Mouse (Mus musculus) left cerebral cortex, postnatal 25 days (tissue): Measurements from ENCODE around the gene Elfn1. TPM values are rescaled to one million over a fixed set of nuclear protein-coding genes. Genes with fewer than 3 reads are reported as not detected.
A peak's percentile ranks its signal among the peaks of the same experiment; 100 is the strongest.

ENCODE experiments used
- DNase-seq, 2 experiments: peaks; one replicate each; pipeline ENCODE4 v3.0.0; 2022; ENCODE audit warnings: low spot score in 2 of 2, mixed read lengths in 1 of 2
- intact Hi-C: fragments of 180-260 bp; cut with DNase I; formaldehyde crosslinking; loops from one replicate; pipeline ENCODE4 v1.15.1; 2025
- total RNA-seq, 2 experiments: library from RNA; stranded (reverse); gene quantifications; 2 replicates each; pipeline ENCODE4 v1.2.3; 2021

The Elfn1 gene
- total RNA-seq, 2 experiments from 2014 or later = 35.0 to 37.6 TPM

DNA sequence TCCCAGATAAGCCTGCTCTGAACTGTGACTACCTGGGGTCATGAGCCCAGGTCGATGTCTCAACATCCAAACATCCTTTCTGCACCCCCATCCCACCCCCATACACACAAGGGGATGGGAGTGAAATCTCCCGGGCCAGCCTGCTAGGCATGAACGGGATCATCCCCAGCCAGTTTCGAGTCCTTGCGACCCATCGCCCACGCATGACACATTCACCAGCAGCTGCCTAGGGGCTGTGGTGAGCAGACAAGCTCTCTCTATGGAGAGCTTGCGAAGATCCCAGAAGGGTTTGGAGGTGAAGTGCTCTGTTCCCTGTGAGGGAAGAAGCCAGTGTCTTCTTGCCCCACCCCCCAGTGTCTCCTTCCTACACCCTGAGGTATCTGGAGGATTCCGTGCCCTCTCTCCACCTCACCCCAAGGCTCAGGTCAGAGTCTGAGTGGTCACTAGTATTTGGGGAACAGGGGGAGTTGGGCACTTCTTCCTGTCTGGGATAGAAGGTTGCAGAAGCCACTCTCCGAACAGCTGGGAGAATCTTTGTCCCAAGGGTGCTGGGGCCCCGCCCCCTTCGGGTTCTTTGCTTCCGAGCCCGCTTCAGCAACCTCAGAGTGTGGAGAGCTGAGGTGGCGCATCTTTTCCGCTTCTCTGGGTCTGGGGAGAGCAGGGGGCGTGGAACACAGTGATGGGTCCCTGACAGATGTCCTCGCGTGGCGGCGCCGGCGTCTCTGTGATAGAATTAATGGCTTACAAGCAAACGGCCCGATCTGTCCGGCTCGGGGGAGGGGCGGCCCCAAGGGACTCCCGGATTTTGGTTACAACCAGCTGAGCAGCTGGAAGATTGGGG is 2.2 kb downstream of the Elfn1 start:
- intact Hi-C loops = loop anchor here (5.0 kb wide), 2 partner anchors 127 to 377 kb away; no protein-coding TSS in a partner anchor
- DNase-seq = no peak

DNA sequence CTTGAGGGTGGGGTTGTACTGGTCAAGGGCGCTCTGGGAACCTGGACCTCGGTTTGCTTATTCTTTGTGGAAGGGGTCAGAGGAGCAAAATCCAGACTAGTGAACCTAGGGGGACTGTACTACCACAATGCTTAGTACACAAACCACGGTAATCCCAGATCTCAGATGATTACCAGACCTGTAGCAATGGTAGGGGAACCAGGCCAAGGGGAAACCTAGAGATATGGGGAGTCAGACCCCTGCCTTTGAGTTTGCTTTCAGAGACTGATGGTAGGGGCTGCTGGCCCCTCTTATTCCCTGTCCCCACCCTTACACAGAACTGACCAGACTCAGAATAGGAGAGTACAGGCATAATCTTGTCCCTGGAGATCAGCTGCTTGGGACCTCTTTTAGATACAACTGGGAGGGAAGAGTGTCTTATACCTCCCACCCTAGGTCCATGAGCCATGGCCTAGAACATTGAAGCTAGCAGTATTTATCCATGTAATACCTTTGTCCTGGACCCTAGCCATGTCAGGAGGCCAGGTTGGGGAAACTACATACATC is 3.1 kb downstream of the Elfn1 start:
- intact Hi-C loops = no loop called here
- DNase-seq = no peak

- no peak for DNase-seq
- intact Hi-C loops = no loop called here
Measured at GRCm38 (mm10) chr5:139911506-139911905, 3.8 kb downstream of the Elfn1 start.

- DNase-seq = no peak
- intact Hi-C loops = no loop called here
Measured at GRCm38 (mm10) chr5:139912121-139912771, 4.5 kb downstream of the Elfn1 start.

GRCm38 (mm10) chr5:139921666-139922065 is 13.9 kb downstream of the Elfn1 start:
- intact Hi-C loops = no loop called here

GRCm38 (mm10) chr5:139923867-139924266 is 16.1 kb downstream of the Elfn1 start:
- intact Hi-C loops = no loop called here
- DNase-seq = no peak

More at GRCm38 (mm10) chr5:139921666-139922065, 13.9 kb downstream of the Elfn1 start:
- DNase-seq = peak in 1 of 2 experiments; percentile 22

DNA sequence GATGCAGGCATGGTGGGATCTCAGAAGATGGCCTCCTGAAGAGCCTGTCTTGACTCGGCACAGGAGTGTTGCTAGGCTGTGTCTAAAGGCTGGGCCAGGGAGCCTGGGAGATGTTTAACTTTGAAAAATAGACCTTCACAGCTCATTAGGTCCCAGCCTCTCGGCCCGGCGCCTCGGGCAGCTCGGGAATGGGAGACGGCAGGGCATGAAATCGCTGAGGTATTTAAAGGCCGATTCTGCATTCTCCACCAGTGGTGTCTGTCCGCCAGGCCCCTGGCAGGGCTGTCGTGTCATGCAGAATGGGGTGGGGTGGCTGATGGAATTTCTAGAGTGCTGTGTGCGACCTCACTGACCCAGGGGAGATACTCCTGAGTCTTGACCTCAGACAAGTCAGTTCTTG is 22.4 kb downstream of the Elfn1 start:
- intact Hi-C loops = no loop called here
- DNase-seq = no peak

DNA sequence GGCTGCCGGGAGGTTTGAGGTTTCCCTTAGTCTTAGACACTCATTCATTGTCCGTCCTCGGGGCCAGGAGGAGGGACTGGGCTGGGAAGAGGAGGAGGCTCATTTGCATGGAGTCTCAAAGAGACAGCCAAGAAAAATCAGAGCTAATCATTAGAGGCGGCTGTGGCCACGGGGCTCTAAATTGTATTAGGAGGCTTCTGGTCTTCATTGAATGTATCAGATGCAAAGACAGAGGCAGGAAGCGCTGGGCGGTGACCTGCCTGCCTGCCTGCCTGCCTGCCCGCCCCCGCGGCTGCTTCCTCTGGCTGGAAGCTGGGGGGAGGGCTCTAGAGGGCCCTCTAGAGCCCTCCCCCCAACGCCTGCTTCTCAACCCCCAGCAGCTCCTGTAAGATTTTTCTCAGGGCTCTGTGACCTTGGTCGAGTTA is 23.2 kb downstream of the Elfn1 start:
- intact Hi-C loops = no loop called here
- no peak for DNase-seq

DNA sequence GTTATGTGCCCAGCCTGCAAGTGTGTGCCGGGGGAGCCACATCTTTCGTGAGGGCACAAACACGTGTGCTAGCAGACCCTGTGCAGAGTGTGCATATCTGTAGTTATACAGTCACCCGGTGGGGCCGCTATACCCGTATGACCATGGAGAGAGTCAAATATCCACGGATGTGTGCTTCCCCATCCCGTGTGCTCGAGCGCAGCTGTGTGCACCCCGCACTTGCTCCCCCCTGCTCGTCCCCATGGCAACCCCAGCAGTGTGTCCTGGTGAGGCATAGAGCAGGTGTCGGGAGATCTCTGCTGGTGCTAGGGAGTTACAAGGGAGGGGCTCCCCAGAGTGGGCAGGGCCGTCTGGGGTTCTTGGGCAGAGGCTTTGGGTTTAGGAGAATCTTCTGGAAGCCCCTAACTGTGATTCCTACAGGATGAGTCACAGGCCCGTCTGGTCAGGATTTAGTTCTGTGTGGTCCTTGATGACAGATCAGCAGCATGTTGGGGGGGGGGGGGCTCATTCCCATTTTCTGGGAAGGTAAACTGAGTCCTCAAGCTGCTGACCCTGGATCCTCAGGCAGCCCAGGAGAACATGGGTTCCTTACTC is 24.3 kb downstream of the Elfn1 start:
- intact Hi-C loops = no loop called here

DNA sequence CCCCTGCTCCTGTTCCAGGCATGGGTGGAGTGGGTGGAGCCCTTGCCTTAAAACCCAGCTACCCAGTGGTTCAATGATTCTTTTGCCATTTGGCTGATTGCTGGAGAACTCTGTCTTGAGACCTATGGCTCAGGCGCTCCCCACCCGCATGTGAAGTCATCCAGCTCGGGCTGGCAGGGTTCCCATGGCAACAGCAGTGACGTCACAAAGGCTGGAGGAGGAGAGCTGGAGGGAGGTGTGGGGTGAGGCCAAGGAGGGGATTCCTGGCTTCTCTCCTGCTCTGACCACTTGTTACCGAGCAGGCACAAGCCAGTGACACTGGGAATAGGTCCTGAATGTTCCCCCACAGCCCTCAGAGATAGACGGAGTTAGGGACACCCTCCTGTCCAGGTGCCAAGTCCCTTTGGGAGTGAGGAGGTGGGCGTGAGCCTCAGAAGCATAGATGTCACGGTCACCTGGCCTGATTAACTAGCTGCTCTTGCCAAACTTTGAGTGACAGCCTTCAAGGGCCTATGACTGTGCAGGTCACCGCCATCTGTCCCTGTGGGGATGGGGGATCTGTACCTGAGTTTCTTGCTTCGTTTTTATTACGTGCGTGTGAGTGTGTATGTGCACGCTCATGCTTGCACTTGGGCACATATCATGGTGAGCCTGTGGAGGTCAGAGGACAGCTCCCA is 25.0 kb downstream of the Elfn1 start:
- intact Hi-C loops = no loop called here
- DNase-seq = peak; percentile 66 to 81

More for the DNA sequence above, 24.3 kb downstream of the Elfn1 start:
- DNase-seq = peak; percentile 44 to 51

DNA sequence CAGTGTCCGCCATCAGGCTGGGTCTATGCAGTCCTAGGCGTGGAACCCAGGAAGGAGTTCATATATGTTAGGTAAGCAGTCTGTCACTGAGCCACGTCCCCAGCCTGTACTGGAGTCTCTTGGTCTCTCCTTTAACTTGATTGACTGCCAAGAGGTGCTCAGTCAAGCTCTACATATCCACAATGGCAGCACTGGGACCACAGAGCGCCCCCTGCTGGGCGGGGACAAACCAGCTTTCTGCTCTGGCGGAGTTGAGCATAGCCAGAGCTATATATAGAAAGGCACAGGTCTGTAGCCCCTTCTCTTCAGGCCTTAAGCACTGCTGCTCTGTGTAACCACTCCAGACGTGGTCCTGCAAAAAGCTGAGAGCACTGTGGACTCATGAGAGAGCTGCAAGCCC is 25.7 kb downstream of the Elfn1 start:
- no peak for DNase-seq
- intact Hi-C loops = no loop called here

GRCm38 (mm10) chr5:139936431-139936830 is 28.7 kb downstream of the Elfn1 start:
- intact Hi-C loops = no loop called here
- no peak for DNase-seq

GRCm38 (mm10) chr5:139944697-139945096 is 37.0 kb downstream of the Elfn1 start:
- no peak for DNase-seq
- intact Hi-C loops = no loop called here

DNA sequence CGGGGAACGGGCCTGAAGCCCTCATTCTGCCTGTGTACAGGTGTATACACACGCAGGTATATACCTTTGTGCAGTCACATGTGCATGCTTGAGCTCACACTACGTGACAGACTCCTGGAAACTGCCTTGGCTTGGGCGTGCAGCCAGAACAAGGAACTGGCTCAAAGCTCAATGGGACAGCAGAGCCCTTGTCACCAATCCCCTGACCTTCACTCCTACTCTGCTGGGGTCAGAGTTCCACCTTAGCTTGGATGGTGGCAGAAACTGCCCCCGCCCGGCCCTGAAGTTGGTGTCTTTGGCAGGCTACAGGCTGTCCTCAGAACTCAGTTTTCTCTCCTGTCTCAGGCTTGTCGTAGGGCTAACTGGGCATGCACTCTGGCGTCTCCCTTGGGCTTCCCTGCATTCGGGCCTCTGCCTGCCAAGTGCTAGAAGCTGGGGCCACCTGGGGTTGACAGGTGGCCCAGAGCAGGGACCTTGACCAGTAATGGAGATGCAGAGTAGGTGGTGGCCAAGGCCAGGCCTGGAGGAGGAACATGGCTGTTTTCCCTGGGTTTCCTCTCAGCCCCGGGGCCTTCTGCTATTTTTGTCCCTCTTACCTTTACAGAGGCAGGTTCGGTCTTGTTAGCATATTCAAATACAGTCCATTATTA is 38.1 kb downstream of the Elfn1 start:
- intact Hi-C loops = no loop called here
- DNase-seq = no peak

DNA sequence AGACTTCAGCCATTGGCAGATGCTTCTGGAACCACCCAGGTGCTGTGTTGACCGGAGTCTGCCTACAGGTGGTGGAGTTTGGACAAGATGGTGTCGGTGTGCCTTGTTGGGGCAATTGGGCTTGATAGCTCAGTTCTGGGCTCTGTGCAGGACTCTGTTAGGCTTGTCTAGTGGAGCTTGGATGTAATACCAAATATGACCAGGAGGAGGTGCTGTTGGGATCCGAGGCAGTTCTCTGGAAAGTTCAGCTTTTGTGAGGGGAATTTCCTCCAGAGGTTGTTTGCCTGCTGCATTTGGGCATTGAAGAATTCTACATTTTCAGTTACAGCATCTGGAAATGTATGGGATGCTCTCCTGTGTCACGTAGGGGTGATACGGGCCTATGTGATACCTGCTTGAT is 39.7 kb downstream of the Elfn1 start:
- intact Hi-C loops = no loop called here
- no peak for DNase-seq

- intact Hi-C loops = no loop called here
Measured at GRCm38 (mm10) chr5:139948552-139948951, 40.8 kb downstream of the Elfn1 start.

DNA sequence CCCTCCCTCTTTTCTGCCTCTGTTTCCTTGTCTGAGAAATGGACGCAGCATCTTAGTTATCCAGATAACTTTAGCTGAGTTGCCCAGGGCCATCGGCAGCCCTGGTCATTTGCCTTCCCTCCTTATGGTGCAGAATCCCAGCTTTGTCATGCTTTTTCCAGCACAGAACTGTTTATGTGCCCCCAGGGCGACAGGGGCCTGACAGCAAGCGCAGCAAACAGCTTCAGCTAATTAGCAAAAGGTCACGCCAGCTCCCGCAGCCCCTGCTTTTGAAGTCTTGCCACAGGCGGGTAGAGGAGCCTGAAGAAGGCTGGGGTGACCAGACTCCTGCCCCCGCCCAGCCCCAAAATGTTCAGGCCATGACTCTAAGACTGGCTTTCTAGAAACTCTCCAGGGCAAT is 41.6 kb downstream of the Elfn1 start:
- intact Hi-C loops = no loop called here
- DNase-seq = no peak

More at GRCm38 (mm10) chr5:139948552-139948951, 40.8 kb downstream of the Elfn1 start:
- DNase-seq = peak; percentile 15 to 31

GRCm38 (mm10) chr5:139949975-139950578 is 42.3 kb downstream of the Elfn1 start:
- intact Hi-C loops = no loop called here
- DNase-seq = no peak

DNA sequence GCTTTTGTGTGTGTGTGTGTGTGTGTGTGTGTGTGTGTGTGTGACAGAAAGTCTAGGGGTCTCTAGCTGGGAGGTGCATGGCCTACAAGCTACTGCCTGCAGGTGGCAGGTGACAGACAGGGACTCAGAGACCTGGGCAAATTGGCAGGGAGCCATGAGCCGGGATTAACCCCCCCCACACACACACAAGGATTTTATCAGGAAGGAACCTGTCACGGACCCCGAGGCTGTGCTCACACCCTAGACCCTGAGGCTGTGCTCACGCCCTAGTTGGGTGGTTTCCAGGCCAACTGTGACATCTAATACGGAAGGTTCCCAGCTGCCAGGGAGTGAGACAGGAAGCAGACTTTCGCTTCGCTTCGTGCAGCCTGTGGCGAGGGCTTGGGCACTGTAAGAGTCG is 49.1 kb downstream of the Elfn1 start:
- no peak for DNase-seq
- intact Hi-C loops = no loop called here
